Mouse (Mus musculus) T-helper 2 cell (primary cell): ENCODE data around the gene Slc37a1.
"Not testable (repeated sequence)": the region's sequence is repeated elsewhere in the genome, so short reads cannot be mapped to it uniquely, and the experiment has no call there.

Source experiments
- in situ Hi-C: fragments of 300-600 bp; cut with MboI, MseI; formaldehyde crosslinking; loops from one replicate; pipeline ENCODE4 v1.15.1; 2025; ENCODE audit warnings: high pct_unique_total_duplicates

The Slc37a1 gene

GRCm38 (mm10) chr17:31268016-31268415 lies 18.6 kb upstream of the Slc37a1 start:
- in situ Hi-C loops: no loop called here

- in situ Hi-C loops: no loop called here
These were observed 16.8 kb upstream of the Slc37a1 start for GRCm38 (mm10) chr17:31269761-31270160.

GRCm38 (mm10) chr17:31270246-31270645 lies 16.3 kb upstream of the Slc37a1 start:
- in situ Hi-C loops: no loop called here

- in situ Hi-C loops: not testable (repeated sequence)
These were observed 15.9 kb upstream of the Slc37a1 start for GRCm38 (mm10) chr17:31270736-31271135.

GRCm38 (mm10) chr17:31271136-31271851 lies 15.3 kb upstream of the Slc37a1 start:
- in situ Hi-C loops: no loop called here

GRCm38 (mm10) chr17:31272416-31273165 lies 14.0 kb upstream of the Slc37a1 start:
- in situ Hi-C loops: no loop called here

- in situ Hi-C loops: no loop called here
These were observed 13.0 kb upstream of the Slc37a1 start for GRCm38 (mm10) chr17:31273631-31274030.

GRCm38 (mm10) chr17:31275181-31275580 lies 11.4 kb upstream of the Slc37a1 start:
- in situ Hi-C loops: no loop called here

- in situ Hi-C loops: no loop called here
These were observed 10.2 kb upstream of the Slc37a1 start for GRCm38 (mm10) chr17:31276207-31276921.

- in situ Hi-C loops: no loop called here
These were observed 9.4 kb upstream of the Slc37a1 start, which contains the start of gene Rsph1 for GRCm38 (mm10) chr17:31276922-31277918. Gene Rsph1 (minus strand): TSS chr17:31277383.

- in situ Hi-C loops: no loop called here
These were observed 8.7 kb upstream of the Slc37a1 start for GRCm38 (mm10) chr17:31277931-31278330.

- in situ Hi-C loops: no loop called here
These were observed 7.1 kb upstream of the Slc37a1 start for GRCm38 (mm10) chr17:31279541-31279940.

- in situ Hi-C loops: no loop called here
These were observed 6.3 kb upstream of the Slc37a1 start for GRCm38 (mm10) chr17:31280269-31280668.

GRCm38 (mm10) chr17:31281830-31282686 lies 4.5 kb upstream of the Slc37a1 start:
- in situ Hi-C loops: no loop called here

GRCm38 (mm10) chr17:31282687-31283053 lies 3.9 kb upstream of the Slc37a1 start:
- in situ Hi-C loops: no loop called here

GRCm38 (mm10) chr17:31285867-31286266 lies 725 bp upstream of the Slc37a1 start:
- in situ Hi-C loops: no loop called here

GRCm38 (mm10) chr17:31287216-31287615 lies 624 bp downstream of the Slc37a1 start:
- in situ Hi-C loops: no loop called here

GRCm38 (mm10) chr17:31288999-31289726 lies 2.6 kb downstream of the Slc37a1 start:
- in situ Hi-C loops: no loop called here

- in situ Hi-C loops: no loop called here
These were observed 3.7 kb downstream of the Slc37a1 start for GRCm38 (mm10) chr17:31290311-31290710.

- in situ Hi-C loops: no loop called here
These were observed 4.3 kb downstream of the Slc37a1 start for GRCm38 (mm10) chr17:31290859-31291258.
